Mouse (Mus musculus): ENCODE measurements around the gene Epha3. TPM values are rescaled to one million over a fixed set of nuclear protein-coding genes. Genes with fewer than 3 reads are reported as not detected.

The Epha3 gene
- polyA plus RNA-seq, 1 experiment = 0.32 TPM

DNA sequence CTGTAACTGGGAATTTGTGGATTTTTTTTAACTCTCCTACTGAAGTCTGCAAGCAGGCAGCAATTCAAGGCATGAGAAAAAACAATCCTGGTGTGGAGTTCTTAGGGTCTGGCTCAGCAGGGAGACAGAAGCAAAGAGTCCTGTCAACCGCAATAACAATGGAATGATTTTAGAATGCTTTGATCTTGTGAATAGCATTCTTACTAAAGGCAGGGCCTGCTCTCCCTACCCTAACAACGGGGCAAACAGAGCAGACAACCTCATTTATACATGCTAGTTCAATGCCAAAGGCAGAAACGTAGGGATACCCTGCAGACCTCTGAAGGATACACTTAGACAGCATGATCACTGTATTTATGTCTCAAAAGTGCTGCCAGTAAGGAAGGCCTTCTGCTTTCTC, 110.9 kb downstream of the Epha3 start:
- H3K4me3 ChIP-seq (ENCODE audit: insufficient read depth, low read depth, low read length) = no peak overlapping the region
- H3K4me1 ChIP-seq (ENCODE audit: control insufficient read depth, insufficient read depth, insufficient read length, low read length) = no peaks in the 10 kb centered on the region
- H3K27ac ChIP-seq (replicated peaks; ENCODE audit: low read depth, low read length) = no peak overlapping the region

DNA sequence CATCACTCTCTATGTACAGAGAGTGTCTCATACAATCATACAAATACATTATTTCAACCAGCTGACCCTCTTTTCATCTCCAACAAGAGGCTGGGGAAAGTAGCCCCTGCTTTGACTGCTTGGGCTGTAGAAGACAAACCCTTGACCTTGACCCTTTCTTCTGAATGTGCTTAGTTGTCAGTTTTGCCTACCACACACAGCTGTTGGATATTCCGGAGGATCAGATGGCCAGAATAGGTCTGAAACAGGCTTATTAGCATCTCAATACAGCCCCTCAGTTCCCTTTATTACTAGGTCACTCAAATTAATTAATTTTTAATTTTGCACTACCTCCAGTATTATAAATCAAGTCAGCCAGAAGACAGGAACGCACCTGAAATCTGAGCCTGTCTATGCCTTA, 116.2 kb downstream of the Epha3 start:
- no peak overlapping the region for H3K4me3 ChIP-seq (ENCODE audit: insufficient read depth, low read depth, low read length)
- H3K27ac ChIP-seq (replicated peaks; ENCODE audit: low read depth, low read length) = no peak overlapping the region
- no peaks in the 10 kb centered on the region for H3K4me1 ChIP-seq (ENCODE audit: control insufficient read depth, insufficient read depth, insufficient read length, low read length)

DNA sequence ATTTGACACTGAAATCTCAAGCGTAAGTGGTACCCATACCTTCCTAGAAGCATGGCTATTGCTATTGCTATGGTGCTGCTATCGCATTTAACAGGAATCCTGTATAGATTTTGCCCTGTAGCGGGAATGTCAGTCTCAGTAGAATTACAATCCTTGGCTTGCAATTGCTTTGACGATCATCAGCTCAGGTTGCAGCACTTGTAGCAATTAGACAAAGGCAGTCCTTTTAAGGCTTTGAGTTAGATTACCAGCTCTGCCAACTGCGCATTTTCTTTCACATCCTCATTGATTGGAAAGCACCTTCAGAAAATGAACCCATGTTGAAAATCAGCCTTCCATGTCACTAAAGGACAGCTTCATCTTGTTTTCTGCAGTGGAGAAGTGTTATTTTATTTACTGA, 118.5 kb downstream of the Epha3 start:
- Histone ChIP-seq H3K27ac (replicated peaks; ENCODE audit: low read depth, low read length) (no peak overlapping the region), H3K4me3 (ENCODE audit: insufficient read depth, low read depth, low read length) (no peak overlapping the region), H3K4me1 (ENCODE audit: control insufficient read depth, insufficient read depth, insufficient read length, low read length) (no peaks in the 10 kb centered on the region)

- Histone ChIP-seq H3K27ac (replicated peaks; ENCODE audit: low read depth, low read length) (no peak overlapping the region), H3K4me3 (ENCODE audit: insufficient read depth, low read depth, low read length) (no peak overlapping the region), H3K4me1 (ENCODE audit: control insufficient read depth, insufficient read depth, insufficient read length, low read length) (no peaks in the 10 kb centered on the region)
Observed at GRCm38 (mm10) chr16:63743208-63743854, 120.6 kb downstream of the Epha3 start.

DNA sequence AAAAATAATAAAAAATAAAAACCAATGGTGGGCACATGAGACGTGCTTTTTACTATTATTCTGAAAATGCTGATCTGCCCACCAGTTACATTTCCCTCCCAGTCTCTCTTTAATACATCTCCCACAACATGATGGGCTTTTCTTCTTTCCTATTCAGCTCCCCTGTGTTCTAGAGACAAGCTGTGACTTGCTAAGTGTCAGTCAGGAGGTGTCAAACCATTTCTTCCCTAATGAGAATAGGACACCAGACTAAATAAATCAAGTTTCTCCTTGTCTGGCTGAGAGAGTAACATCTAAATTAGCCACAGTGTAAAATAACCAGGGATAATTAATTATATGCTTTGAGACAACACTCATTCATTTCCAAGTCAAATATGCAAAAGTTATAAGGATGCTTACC, 144.7 kb downstream of the Epha3 start:
- Histone ChIP-seq H3K4me3 (ENCODE audit: insufficient read depth, low read depth, low read length) (no peak overlapping the region), H3K4me1 (ENCODE audit: control insufficient read depth, insufficient read depth, insufficient read length, low read length) (no peaks in the 10 kb centered on the region), H3K27ac (replicated peaks; ENCODE audit: low read depth, low read length) (no peak overlapping the region)

GRCm38 (mm10) chr16:63717317-63717716, 146.7 kb downstream of the Epha3 start:
- H3K27ac ChIP-seq (replicated peaks; ENCODE audit: low read depth, low read length) = no peak overlapping the region
- H3K4me3 ChIP-seq (ENCODE audit: insufficient read depth, low read depth, low read length) = no peak overlapping the region
- no peaks in the 10 kb centered on the region for H3K4me1 ChIP-seq (ENCODE audit: control insufficient read depth, insufficient read depth, insufficient read length, low read length)

DNA sequence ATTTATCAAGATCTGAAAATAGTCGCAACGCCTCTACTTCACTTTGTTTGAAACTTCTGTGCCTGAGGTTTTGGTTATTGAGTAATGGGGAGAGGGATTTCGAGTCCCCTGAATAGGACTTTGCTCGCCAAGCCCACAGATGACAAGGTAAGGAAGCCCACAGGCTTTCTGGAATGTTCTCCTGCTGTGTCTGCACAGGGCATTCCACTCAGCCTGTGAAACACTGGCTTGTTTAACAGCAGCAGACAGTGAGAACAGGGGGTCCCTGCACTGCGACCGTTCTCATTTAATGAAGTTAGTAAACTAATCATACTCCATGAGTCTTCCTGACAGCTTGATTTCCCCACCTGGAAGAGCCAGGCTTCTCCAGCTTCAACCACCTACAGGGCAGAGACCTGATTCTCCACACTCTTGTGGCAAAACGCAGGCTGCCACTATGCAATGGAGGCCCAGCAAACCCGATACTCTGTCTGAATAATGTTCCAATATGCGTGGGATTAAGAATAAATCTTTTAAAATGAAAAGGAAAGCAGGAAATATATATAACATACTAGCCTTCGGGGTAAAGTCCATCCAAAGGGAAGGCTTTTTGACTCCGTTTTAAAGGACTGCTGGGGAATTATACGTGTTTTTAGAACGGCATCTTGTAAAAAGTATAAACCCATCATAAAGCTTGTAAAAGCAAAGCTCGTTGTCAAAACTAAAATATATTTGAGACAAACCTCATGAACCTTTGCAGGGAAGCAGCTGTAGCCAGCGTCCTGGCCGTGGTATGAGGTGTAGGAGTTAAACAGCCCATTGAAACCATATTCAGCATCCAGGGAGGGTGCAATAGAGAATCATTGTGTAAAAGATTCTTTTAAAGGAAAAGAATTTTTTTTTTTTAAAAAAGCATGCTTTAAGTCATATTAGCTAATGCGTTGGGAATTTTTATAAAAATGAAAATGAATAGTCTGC, 156.8 kb downstream of the Epha3 start:
- Histone ChIP-seq H3K4me1 (ENCODE audit: control insufficient read depth, insufficient read depth, insufficient read length, low read length) (no peaks in the 10 kb centered on the region), H3K27ac (replicated peaks; ENCODE audit: low read depth, low read length) (no peak overlapping the region), H3K4me3 (ENCODE audit: insufficient read depth, low read depth, low read length) (no peak overlapping the region)

DNA sequence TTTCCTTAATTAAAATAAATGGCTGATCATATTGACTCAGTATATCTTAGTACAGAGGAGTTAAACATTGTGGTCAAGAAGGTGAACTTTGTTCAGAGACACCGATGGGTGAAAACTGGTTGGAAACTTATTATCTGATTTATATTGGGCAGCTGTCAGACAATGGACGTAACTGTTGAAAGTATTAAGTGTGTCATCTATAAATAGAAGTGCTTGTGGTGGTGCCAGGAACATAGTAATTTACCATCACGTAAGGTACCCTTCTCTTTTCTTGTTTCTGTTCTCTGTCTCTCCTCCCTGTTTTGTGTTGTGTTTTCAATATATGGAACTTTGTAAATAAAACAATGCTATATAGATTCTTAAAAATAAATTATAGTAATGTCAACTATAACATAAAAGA, 174.6 kb downstream of the Epha3 start:
- no peaks in the 10 kb centered on the region for H3K4me1 ChIP-seq (ENCODE audit: control insufficient read depth, insufficient read depth, insufficient read length, low read length)
- no peak overlapping the region for H3K27ac ChIP-seq (replicated peaks; ENCODE audit: low read depth, low read length)
- no peak overlapping the region for H3K4me3 ChIP-seq (ENCODE audit: insufficient read depth, low read depth, low read length)

- Histone ChIP-seq H3K27ac (replicated peaks; ENCODE audit: low read depth, low read length) (no peak overlapping the region), H3K4me1 (ENCODE audit: control insufficient read depth, insufficient read depth, insufficient read length, low read length) (no peaks in the 10 kb centered on the region), H3K4me3 (ENCODE audit: insufficient read depth, low read depth, low read length) (no peak overlapping the region)
Observed at GRCm38 (mm10) chr16:63684211-63684610, 179.8 kb downstream of the Epha3 start.

GRCm38 (mm10) chr16:63674426-63674825, 189.5 kb downstream of the Epha3 start:
- no peak overlapping the region for H3K27ac ChIP-seq (replicated peaks; ENCODE audit: low read depth, low read length)
- no peak overlapping the region for H3K4me3 ChIP-seq (ENCODE audit: insufficient read depth, low read depth, low read length)
- H3K4me1 ChIP-seq (ENCODE audit: control insufficient read depth, insufficient read depth, insufficient read length, low read length) = no peaks in the 10 kb centered on the region

- Histone ChIP-seq H3K27ac (replicated peaks; ENCODE audit: low read depth, low read length) (no peak overlapping the region), H3K4me3 (ENCODE audit: insufficient read depth, low read depth, low read length) (no peak overlapping the region)
Observed at GRCm38 (mm10) chr16:63673236-63673840, 190.6 kb downstream of the Epha3 start.

DNA sequence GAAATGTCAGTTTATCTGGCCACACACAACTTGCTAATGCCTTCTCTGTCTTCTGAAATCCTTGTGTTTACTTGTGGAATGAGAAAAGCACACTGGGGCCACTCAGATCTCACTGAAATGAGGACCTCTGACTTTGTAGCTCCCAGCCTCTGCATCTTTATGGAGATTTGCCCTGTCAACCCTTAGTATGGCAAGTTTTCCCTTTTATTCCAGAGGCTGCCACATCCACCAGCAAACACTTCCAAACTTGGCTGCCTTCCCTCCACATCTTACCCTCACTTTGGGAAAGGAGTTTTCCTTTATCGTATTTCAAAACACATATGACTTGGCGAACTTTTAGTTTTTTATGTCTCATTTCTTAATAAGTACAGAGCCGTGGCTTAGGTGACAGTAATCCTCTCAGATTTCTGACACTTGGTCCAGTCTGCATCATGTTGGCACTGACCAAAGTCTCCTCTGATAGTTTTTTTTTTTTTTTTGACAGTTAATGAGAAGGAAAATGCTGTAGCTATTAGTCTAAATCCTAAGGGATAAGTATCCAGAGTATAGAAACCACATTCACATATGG, 198.0 kb downstream of the Epha3 start:
- Histone ChIP-seq H3K4me1 (ENCODE audit: control insufficient read depth, insufficient read depth, insufficient read length, low read length) (no peaks in the 10 kb centered on the region), H3K27ac (replicated peaks; ENCODE audit: low read depth, low read length) (no peak overlapping the region), H3K4me3 (ENCODE audit: insufficient read depth, low read depth, low read length) (no peak overlapping the region)

More at GRCm38 (mm10) chr16:63673236-63673840, 190.6 kb downstream of the Epha3 start:
- no peaks in the 10 kb centered on the region for H3K4me1 ChIP-seq (ENCODE audit: control insufficient read depth, insufficient read depth, insufficient read length, low read length)

- H3K27ac ChIP-seq (replicated peaks; ENCODE audit: low read depth, low read length) = no peak overlapping the region
- H3K4me1 ChIP-seq (ENCODE audit: control insufficient read depth, insufficient read depth, insufficient read length, low read length) = no peaks in the 10 kb centered on the region
Observed at GRCm38 (mm10) chr16:63658302-63658974, 205.5 kb downstream of the Epha3 start.

GRCm38 (mm10) chr16:63657743-63658142, 206.2 kb downstream of the Epha3 start:
- H3K4me1 ChIP-seq (ENCODE audit: control insufficient read depth, insufficient read depth, insufficient read length, low read length) = no peaks in the 10 kb centered on the region
- H3K4me3 ChIP-seq (ENCODE audit: insufficient read depth, low read depth, low read length) = no peak overlapping the region
- no peak overlapping the region for H3K27ac ChIP-seq (replicated peaks; ENCODE audit: low read depth, low read length)

More at GRCm38 (mm10) chr16:63658302-63658974, 205.5 kb downstream of the Epha3 start:
- H3K4me3 ChIP-seq (ENCODE audit: insufficient read depth, low read depth, low read length) = no peak overlapping the region

Measured in brown adipose tissue, adult 24 weeks (tissue).